Mouse (Mus musculus): ENCODE data around the gene A530016L24Rik. TPM values are rescaled to one million over a fixed set of nuclear protein-coding genes. Genes with fewer than 3 reads are reported as not detected.

Gene A530016L24Rik
- polyA plus RNA-seq, 1 experiment, result 14.5 TPM

DNA sequence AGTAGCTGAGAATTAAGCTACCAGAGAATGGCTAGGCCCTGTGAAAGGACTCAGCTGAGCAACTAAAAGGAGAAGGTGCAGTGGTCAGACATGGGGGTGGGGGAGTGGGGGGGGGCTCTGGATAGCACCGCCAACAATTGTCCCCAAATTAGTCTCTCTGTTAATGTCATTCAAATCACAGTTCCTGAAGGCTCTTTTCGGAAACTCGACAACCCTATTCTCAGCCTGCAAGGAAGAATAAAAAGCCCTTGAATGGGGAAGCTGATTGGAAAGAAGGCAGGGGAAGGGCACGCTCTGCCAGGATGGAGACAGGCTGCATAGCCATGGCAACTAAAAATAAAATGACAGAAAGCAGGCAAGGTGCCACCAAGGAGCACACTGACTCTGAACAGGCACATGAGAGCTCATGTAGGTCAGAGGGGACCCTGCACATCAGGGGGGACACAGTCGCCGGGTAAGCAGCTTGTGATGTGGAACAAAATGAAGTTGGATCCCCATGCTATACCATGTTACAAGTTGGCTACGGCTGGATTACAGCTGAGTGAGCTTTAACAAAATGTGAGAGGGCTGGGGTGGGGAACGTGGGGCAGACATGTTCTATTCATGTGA is 52.3 kb downstream of the A530016L24Rik start:
- Histone ChIP-seq H3K27me3 (ENCODE audit: control insufficient read depth, insufficient read depth, low read length) (no peaks in the 10 kb centered on the region), H3K36me3 (ENCODE audit: control insufficient read depth, insufficient read depth, low read length) (no peaks in the 10 kb centered on the region), H3K4me1 (replicated peaks; ENCODE audit: control insufficient read depth, insufficient read depth, low read length) (no peaks in the 10 kb centered on the region), H3K4me3 (ENCODE audit: control insufficient read depth, insufficient read depth, low read length) (no peak overlapping the region), H3K27ac (ENCODE audit: control insufficient read depth, insufficient read depth, low read length) (no peak overlapping the region)
- TF ChIP-seq POLR2A (IDR thresholded peaks at IDR 0.05; ENCODE audit: control insufficient read depth, extremely low read depth, insufficient read depth, low read length, poor library complexity), result no peak
- TF ChIP-seq CTCF (IDR thresholded peaks at IDR 0.05; ENCODE audit: borderline replicate concordance, control insufficient read depth, extremely low read depth, insufficient read depth, low read length, poor library complexity), result no peak
- no peak for DNase-seq
- 84% methylated on average over 8 of the region's 8 CpGs for whole genome bisulfite sequencing

- Histone ChIP-seq H3K27ac (ENCODE audit: control insufficient read depth, insufficient read depth, low read length) (no peak overlapping the region), H3K4me1 (replicated peaks; ENCODE audit: control insufficient read depth, insufficient read depth, low read length) (no peaks in the 10 kb centered on the region), H3K27me3 (ENCODE audit: control insufficient read depth, insufficient read depth, low read length) (no peaks in the 10 kb centered on the region), H3K36me3 (ENCODE audit: control insufficient read depth, insufficient read depth, low read length) (no peaks in the 10 kb centered on the region), H3K4me3 (ENCODE audit: control insufficient read depth, insufficient read depth, low read length) (no peak overlapping the region)
- DNase-seq, result no peak
- WGBS, result 80% methylated on average over 13 of the region's 13 CpGs
- TF ChIP-seq CTCF (IDR thresholded peaks at IDR 0.05; ENCODE audit: borderline replicate concordance, control insufficient read depth, extremely low read depth, insufficient read depth, low read length, poor library complexity), result no peak
- no peak for TF ChIP-seq POLR2A (IDR thresholded peaks at IDR 0.05; ENCODE audit: control insufficient read depth, extremely low read depth, insufficient read depth, low read length, poor library complexity)
Measured at GRCm38 (mm10) chr12:112542257-112542919, 53.1 kb downstream of the A530016L24Rik start.

GRCm38 (mm10) chr12:112542920-112543300 is 53.7 kb downstream of the A530016L24Rik start:
- H3K27ac ChIP-seq (ENCODE audit: control insufficient read depth, insufficient read depth, low read length), result no peak overlapping the region
- no peaks in the 10 kb centered on the region for H3K4me1 ChIP-seq (replicated peaks; ENCODE audit: control insufficient read depth, insufficient read depth, low read length)
- no peaks in the 10 kb centered on the region for H3K27me3 ChIP-seq (ENCODE audit: control insufficient read depth, insufficient read depth, low read length)
- 18% methylated on average over 11 of the region's 11 CpGs for WGBS
- H3K36me3 ChIP-seq (ENCODE audit: control insufficient read depth, insufficient read depth, low read length), result no peaks in the 10 kb centered on the region
- DNase-seq, result peak; percentile 75
- no peak for TF ChIP-seq POLR2A (IDR thresholded peaks at IDR 0.05; ENCODE audit: control insufficient read depth, extremely low read depth, insufficient read depth, low read length, poor library complexity)
- peak; percentile 95 for TF ChIP-seq CTCF (IDR thresholded peaks at IDR 0.05; ENCODE audit: borderline replicate concordance, control insufficient read depth, extremely low read depth, insufficient read depth, low read length, poor library complexity)
- H3K4me3 ChIP-seq (ENCODE audit: control insufficient read depth, insufficient read depth, low read length), result no peak overlapping the region

- no peaks in the 10 kb centered on the region for H3K27me3 ChIP-seq (ENCODE audit: control insufficient read depth, insufficient read depth, low read length)
- TF ChIP-seq CTCF (IDR thresholded peaks at IDR 0.05; ENCODE audit: borderline replicate concordance, control insufficient read depth, extremely low read depth, insufficient read depth, low read length, poor library complexity), result no peak
Measured at GRCm38 (mm10) chr12:112543941-112544340, 54.7 kb downstream of the A530016L24Rik start.

DNA sequence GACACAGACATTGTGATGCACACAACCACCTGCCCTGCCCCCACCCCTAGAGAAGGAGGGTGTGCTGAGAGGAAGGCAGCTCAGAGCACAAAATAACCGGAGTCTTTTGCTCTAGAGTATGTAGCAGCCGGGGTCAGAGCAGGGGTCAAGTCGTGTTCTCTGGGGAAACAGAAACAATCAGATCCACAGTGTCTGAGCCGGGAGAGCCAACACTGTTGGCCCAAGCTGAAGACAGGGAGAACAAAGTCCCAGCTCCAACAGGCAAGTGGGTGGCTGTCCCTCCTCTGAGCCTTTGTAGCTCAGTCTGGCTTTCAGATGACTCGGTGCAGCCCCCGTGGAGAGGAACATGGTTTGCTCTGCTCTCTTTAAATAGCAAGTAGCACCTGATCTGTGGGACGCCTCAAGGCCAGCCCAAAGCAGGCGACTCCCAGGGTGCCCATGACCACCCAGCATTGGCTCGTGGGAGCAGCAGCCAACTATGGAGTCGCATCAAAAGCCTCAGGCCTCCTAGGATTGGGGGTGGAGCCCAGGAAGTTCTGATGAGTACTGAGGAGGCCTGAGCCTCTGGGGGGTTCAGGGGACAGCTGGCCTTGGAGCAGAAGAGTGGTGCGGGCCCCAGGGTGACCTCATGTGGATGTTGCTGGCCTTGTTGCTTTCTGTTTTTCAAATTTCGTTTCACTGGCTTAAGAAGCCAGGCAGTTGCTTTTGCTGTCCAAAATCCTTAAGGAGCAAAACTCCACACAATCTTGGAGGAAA is 55.9 kb downstream of the A530016L24Rik start:
- H3K27me3 ChIP-seq (ENCODE audit: control insufficient read depth, insufficient read depth, low read length), result no peaks in the 10 kb centered on the region
- H3K4me1 ChIP-seq (replicated peaks; ENCODE audit: control insufficient read depth, insufficient read depth, low read length), result no peaks in the 10 kb centered on the region
- 73% methylated on average over 12 of the region's 12 CpGs for WGBS
- DNase-seq, result no peak
- no peaks in the 10 kb centered on the region for H3K36me3 ChIP-seq (ENCODE audit: control insufficient read depth, insufficient read depth, low read length)
- no peak for TF ChIP-seq CTCF (IDR thresholded peaks at IDR 0.05; ENCODE audit: borderline replicate concordance, control insufficient read depth, extremely low read depth, insufficient read depth, low read length, poor library complexity)
- no peak for TF ChIP-seq POLR2A (IDR thresholded peaks at IDR 0.05; ENCODE audit: control insufficient read depth, extremely low read depth, insufficient read depth, low read length, poor library complexity)
- no peak overlapping the region for H3K4me3 ChIP-seq (ENCODE audit: control insufficient read depth, insufficient read depth, low read length)
- H3K27ac ChIP-seq (ENCODE audit: control insufficient read depth, insufficient read depth, low read length), result no peak overlapping the region

More at GRCm38 (mm10) chr12:112543941-112544340, 54.7 kb downstream of the A530016L24Rik start:
- H3K27ac ChIP-seq (ENCODE audit: control insufficient read depth, insufficient read depth, low read length), result no peak overlapping the region
- no peaks in the 10 kb centered on the region for H3K36me3 ChIP-seq (ENCODE audit: control insufficient read depth, insufficient read depth, low read length)
- no peak overlapping the region for H3K4me3 ChIP-seq (ENCODE audit: control insufficient read depth, insufficient read depth, low read length)
- 86% methylated on average over 9 of the region's 9 CpGs for WGBS
- DNase-seq, result no peak
- no peaks in the 10 kb centered on the region for H3K4me1 ChIP-seq (replicated peaks; ENCODE audit: control insufficient read depth, insufficient read depth, low read length)

- 96% methylated on average over 8 of the region's 8 CpGs for WGBS
- DNase-seq, result no peak
Measured at GRCm38 (mm10) chr12:112546110-112546509, 56.9 kb downstream of the A530016L24Rik start.

More at GRCm38 (mm10) chr12:112546110-112546509, 56.9 kb downstream of the A530016L24Rik start:
- no peak overlapping the region for H3K27ac ChIP-seq (ENCODE audit: control insufficient read depth, insufficient read depth, low read length)
- TF ChIP-seq CTCF (IDR thresholded peaks at IDR 0.05; ENCODE audit: borderline replicate concordance, control insufficient read depth, extremely low read depth, insufficient read depth, low read length, poor library complexity) (no peak), POLR2A (IDR thresholded peaks at IDR 0.05; ENCODE audit: control insufficient read depth, extremely low read depth, insufficient read depth, low read length, poor library complexity) (no peak)
- no peak overlapping the region for H3K4me3 ChIP-seq (ENCODE audit: control insufficient read depth, insufficient read depth, low read length)
- no peaks in the 10 kb centered on the region for H3K27me3 ChIP-seq (ENCODE audit: control insufficient read depth, insufficient read depth, low read length)
- H3K36me3 ChIP-seq (ENCODE audit: control insufficient read depth, insufficient read depth, low read length), result no peaks in the 10 kb centered on the region
- no peaks in the 10 kb centered on the region for H3K4me1 ChIP-seq (replicated peaks; ENCODE audit: control insufficient read depth, insufficient read depth, low read length)

Measured in thymus, adult 2 months (tissue).